Mouse (Mus musculus): ENCODE data around the gene Arrdc5.

- TF ChIP-seq GATA1 (IDR thresholded peaks at IDR 0.05; ENCODE audit: low read depth, low read length) (no peak), JUND (IDR thresholded peaks at IDR 0.05; ENCODE audit: low read depth, low read length) (no peak), CTCF (IDR thresholded peaks at IDR 0.05 in 2 of 3, conservative IDR thresholded peaks at IDR 0.05 in 1 of 3; ENCODE audit: control insufficient read depth in 1 of 3, insufficient read depth in 1 of 3, low read depth in 2 of 3, low read length in 3 of 3, poor library complexity in 1 of 3, severe bottlenecking in 1 of 3) (no peak), USF2 (IDR thresholded peaks at IDR 0.05; ENCODE audit: borderline replicate concordance in 1 of 2, insufficient read depth in 1 of 2, low read depth in 1 of 2, low read length in 2 of 2) (no peak), HCFC1 (IDR thresholded peaks at IDR 0.05; ENCODE audit: low read depth, low read length) (no peak), EP300 (IDR thresholded peaks at IDR 0.05; ENCODE audit: low read depth in 1 of 2, low read length in 2 of 2) (no peak), POLR2A (IDR thresholded peaks at IDR 0.05; ENCODE audit: control insufficient read depth in 1 of 2, insufficient read depth in 1 of 2, low read depth in 1 of 2, low read length in 2 of 2, poor library complexity in 1 of 2) (no peak), E2F4 (IDR thresholded peaks at IDR 0.05; ENCODE audit: borderline replicate concordance, low read depth, low read length) (no peak)
Observed at GRCm38 (mm10) chr17:56348128-56348527, 48.0 kb upstream of the Arrdc5 start.

Measured in MEL (cell line).